Mouse (Mus musculus) lung, postnatal 4 days (tissue): ENCODE results near the gene Olfr1312.
"Not testable (repeated sequence)": the region's sequence is repeated elsewhere in the genome, so short reads cannot be mapped to it uniquely, and the experiment has no call there.

Source experiments
- DNase-seq, 2 experiments: peaks; one replicate each; pipeline ENCODE4 v3.0.0; 2021

Olfr1312 gene

DNA sequence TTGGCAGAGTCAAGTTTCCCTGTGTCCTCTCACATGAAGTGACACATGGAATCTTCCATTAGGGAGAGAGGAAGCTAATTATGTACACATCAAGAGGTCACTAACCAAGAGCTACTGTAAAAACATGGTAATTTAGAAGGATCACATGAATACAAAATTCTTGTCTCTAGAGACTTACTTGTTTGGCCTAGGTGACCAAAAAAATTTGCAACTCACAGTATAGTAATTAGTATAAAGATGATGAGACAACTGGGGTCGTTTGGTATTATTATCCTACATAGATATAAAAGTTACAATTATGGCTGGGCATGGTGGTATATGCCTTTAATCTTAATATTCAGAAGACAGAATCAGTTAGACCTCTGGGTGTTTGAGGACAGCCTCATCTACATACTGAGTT lies at the start of gene Olfr1312:
Gene Olfr1312, minus strand, starts transcription at position 101 of the 400 bp plus-strand sequence.
- DNase-seq = no peak

DNA sequence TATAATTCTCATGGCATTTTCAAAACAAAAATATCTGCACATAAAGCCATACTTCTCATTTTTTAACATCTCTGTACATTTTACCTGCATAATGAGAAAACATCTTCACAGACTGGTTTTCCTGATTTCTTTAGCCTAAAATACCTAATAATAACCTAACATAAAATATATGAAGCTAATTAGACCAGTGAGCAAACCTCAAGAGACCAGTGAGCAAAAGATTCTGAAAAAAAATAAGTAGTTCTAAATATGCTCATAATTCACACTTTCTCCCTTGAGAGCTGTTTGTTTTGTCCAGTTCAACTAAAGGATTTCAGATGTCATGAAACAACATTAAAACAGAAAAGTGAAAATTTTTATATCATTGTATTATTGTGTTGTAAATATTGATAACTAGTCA lies 46.6 kb upstream of the Olfr1312 start, which contains the start of gene Olfr1314:
Gene Olfr1314, minus strand, starts transcription at position 101 of the 400 bp plus-strand sequence.
- DNase-seq = no peak

DNA sequence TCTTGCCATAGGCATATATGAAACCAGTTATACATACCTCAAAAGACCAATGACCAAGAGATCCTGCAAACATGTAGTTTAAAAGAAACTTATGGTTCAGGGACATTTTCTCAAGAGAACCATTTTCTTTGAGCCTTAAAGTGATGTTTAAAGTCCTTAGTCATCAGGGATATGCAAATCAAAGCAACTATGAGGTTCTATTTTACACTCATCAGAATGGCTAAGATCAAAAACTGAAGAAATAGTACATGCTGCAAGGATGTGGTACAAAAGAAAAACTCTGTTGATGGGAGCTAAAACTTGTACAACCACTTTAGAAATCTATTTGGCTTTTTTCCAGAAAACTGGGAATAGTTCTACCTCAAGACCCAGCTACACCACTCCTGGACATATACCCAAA lies 27.7 kb upstream of the Olfr1312 start, which contains the start of gene Olfr1313:
Gene Olfr1313, minus strand, starts transcription at position 101 of the 400 bp plus-strand sequence.
- no peak for DNase-seq

DNA sequence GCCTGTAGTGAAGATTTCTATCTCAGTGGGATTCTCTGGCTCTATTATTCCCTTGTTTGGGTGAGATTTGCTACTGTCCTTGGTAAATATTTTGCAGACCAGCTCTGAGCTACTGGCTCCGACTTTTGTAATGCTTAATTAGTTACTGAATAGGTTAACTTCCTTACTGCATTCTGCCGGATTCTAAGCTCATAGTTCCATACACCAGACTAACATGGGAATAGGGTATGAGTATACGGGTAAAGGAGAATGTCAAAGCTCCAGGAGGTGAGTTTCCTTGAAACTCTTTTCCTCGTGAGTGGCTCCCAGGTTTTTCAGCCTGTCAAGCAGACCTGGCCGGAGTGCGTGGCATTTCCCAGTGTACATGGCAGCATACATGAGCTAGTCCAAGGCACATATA lies 23.1 kb downstream of the Olfr1312 start:
- not testable (repeated sequence) for DNase-seq

DNA sequence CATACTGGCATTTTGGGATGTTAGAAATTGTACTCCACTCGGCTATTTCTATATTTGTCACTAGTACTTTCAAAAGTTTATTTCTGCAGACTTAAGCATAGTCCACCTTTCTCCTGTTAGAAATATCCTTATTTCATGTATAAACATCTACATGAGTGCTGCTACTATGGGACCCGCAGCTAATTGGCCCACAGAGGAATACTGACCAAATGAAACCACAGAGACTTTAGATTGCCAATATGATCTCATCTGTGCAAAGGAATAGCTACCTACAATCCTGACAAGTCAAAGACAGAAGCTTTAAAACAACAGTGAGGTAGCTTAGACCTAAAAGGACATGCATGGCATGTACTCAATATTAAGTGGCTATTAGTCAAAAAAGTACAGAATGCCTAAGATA lies 25.7 kb downstream of the Olfr1312 start, which contains the start of gene Olfr1311:
Gene Olfr1311, minus strand, starts transcription at position 101 of the 400 bp plus-strand sequence.
- DNase-seq = no peak

DNA sequence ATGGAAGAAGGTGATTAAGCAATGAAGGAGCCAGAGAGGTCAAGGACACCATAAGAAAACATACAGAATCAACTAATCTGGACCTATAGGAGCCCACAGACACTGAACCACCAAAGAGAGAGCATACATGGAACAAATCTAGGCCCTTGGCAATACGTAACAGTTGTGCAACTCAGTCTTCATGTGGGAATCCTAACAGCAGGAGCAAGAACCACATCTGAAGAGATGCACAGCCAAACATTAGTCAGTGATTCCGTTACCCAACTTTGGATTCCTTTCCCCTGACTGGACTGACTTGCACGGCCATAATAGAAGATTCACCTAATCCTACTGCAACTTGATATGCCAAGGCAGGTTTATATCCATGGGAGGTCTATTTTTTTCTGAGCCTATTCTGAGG lies 35.1 kb downstream of the Olfr1312 start:
- DNase-seq = no peak

DNA sequence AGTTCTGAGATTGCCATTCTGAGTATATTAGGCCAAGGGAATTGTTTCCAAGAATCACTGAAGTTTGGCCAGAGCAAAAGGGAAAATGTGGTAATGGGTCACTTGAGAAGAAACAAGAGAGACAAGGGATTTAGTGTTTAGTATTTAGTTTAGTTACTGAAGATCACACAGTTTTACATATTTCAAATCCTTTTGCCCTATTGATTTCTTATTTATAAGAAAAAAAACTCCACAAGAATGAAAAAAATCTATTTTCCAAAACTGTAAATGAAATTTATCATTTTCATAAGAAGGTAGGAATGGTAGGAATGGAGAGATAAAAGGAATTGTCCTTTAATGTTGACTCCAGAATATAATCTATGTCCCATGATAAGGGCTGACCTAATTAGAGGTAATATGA lies 37.4 kb downstream of the Olfr1312 start, which contains the start of gene Olfr1310:
Gene Olfr1310, minus strand, starts transcription at position 101 of the 400 bp plus-strand sequence.
- DNase-seq = no peak

DNA sequence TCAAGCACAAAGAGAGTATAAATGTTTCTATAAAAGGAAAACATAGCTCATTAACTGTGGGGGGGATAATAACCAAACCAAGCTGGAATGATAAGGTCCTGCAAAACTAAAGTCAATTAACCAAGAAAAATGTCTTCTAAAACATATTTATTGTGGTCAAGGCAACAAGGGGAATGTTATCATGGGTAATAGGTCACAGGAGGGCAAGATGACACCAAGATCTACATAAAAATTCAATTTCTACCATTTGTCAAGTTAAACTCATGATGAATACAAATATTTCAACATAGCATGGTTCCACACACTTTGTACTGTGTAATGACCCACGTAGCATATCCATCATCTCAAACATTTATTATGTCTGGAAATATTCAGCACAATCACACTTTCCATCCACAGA lies 59.9 kb downstream of the Olfr1312 start, which contains the start of gene Olfr1309:
Gene Olfr1309, minus strand, starts transcription at position 101 of the 400 bp plus-strand sequence.
- no peak for DNase-seq
